Mouse (Mus musculus): ENCODE measurements around the gene Mctp2. TPM values are rescaled to one million over a fixed set of nuclear protein-coding genes. Genes with fewer than 3 reads are reported as not detected.

Mctp2 gene
- polyA plus RNA-seq, 1 experiment = 3.7 TPM

- 88% methylated on average over 4 of the region's 4 CpGs for WGBS
- no peak for DNase-seq
- Histone ChIP-seq H3K27ac (ENCODE audit: control insufficient read depth, insufficient read depth, low read length) (no peak overlapping the region), H3K27me3 (ENCODE audit: control insufficient read depth, insufficient read depth, low read length) (no peaks in the 10 kb centered on the region), H3K36me3 (ENCODE audit: control insufficient read depth, insufficient read depth, low read length) (no peaks in the 10 kb centered on the region), H3K4me3 (ENCODE audit: control insufficient read depth, insufficient read depth, low read length) (no peak overlapping the region), H3K4me1 (replicated peaks; ENCODE audit: control insufficient read depth, insufficient read depth, low read length) (peaks cover 8% of the 10 kb centered on the region)
- no peak for TF ChIP-seq CTCF (IDR thresholded peaks at IDR 0.05; ENCODE audit: borderline replicate concordance, control insufficient read depth, extremely low read depth, insufficient read depth, low read length, poor library complexity)
- TF ChIP-seq POLR2A (IDR thresholded peaks at IDR 0.05; ENCODE audit: control insufficient read depth, extremely low read depth, insufficient read depth, low read length, poor library complexity) = no peak
Observed at GRCm38 (mm10) chr7:72301667-72302066, 4.7 kb downstream of the Mctp2 start.

- Histone ChIP-seq H3K27me3 (ENCODE audit: control insufficient read depth, insufficient read depth, low read length) (no peaks in the 10 kb centered on the region), H3K4me1 (replicated peaks; ENCODE audit: control insufficient read depth, insufficient read depth, low read length) (peaks cover 3% of the 10 kb centered on the region; the same call in 1 of the 2 replicates), H3K36me3 (ENCODE audit: control insufficient read depth, insufficient read depth, low read length) (no peaks in the 10 kb centered on the region), H3K4me3 (ENCODE audit: control insufficient read depth, insufficient read depth, low read length) (no peak overlapping the region), H3K27ac (ENCODE audit: control insufficient read depth, insufficient read depth, low read length) (no peak overlapping the region)
- no peak for DNase-seq
- TF ChIP-seq CTCF (IDR thresholded peaks at IDR 0.05; ENCODE audit: borderline replicate concordance, control insufficient read depth, extremely low read depth, insufficient read depth, low read length, poor library complexity) (no peak), POLR2A (IDR thresholded peaks at IDR 0.05; ENCODE audit: control insufficient read depth, extremely low read depth, insufficient read depth, low read length, poor library complexity) (no peak)
- WGBS = 24% methylated on average over 6 of the region's 6 CpGs
Observed at GRCm38 (mm10) chr7:72299726-72300125, 6.7 kb downstream of the Mctp2 start.

GRCm38 (mm10) chr7:72297013-72297412, 9.4 kb downstream of the Mctp2 start:
- Histone ChIP-seq H3K27ac (ENCODE audit: control insufficient read depth, insufficient read depth, low read length) (no peak overlapping the region), H3K4me1 (replicated peaks; ENCODE audit: control insufficient read depth, insufficient read depth, low read length) (peaks cover 5% of the 10 kb centered on the region; the same call in 1 of the 2 replicates), H3K36me3 (ENCODE audit: control insufficient read depth, insufficient read depth, low read length) (no peaks in the 10 kb centered on the region), H3K27me3 (ENCODE audit: control insufficient read depth, insufficient read depth, low read length) (no peaks in the 10 kb centered on the region), H3K4me3 (ENCODE audit: control insufficient read depth, insufficient read depth, low read length) (no peak overlapping the region)
- WGBS = 70% methylated on average over 5 of the region's 5 CpGs
- no peak for DNase-seq
- no peak for TF ChIP-seq POLR2A (IDR thresholded peaks at IDR 0.05; ENCODE audit: control insufficient read depth, extremely low read depth, insufficient read depth, low read length, poor library complexity)
- TF ChIP-seq CTCF (IDR thresholded peaks at IDR 0.05; ENCODE audit: borderline replicate concordance, control insufficient read depth, extremely low read depth, insufficient read depth, low read length, poor library complexity) = no peak

- no peak for DNase-seq
- TF ChIP-seq POLR2A (IDR thresholded peaks at IDR 0.05; ENCODE audit: control insufficient read depth, extremely low read depth, insufficient read depth, low read length, poor library complexity) (no peak), CTCF (IDR thresholded peaks at IDR 0.05; ENCODE audit: borderline replicate concordance, control insufficient read depth, extremely low read depth, insufficient read depth, low read length, poor library complexity) (no peak)
- 91% methylated on average over 2 of the region's 2 CpGs for WGBS
- Histone ChIP-seq H3K4me1 (replicated peaks; ENCODE audit: control insufficient read depth, insufficient read depth, low read length) (peaks cover 5% of the 10 kb centered on the region; the same call in 1 of the 2 replicates), H3K4me3 (ENCODE audit: control insufficient read depth, insufficient read depth, low read length) (no peak overlapping the region), H3K36me3 (ENCODE audit: control insufficient read depth, insufficient read depth, low read length) (no peaks in the 10 kb centered on the region), H3K27ac (ENCODE audit: control insufficient read depth, insufficient read depth, low read length) (no peak overlapping the region), H3K27me3 (ENCODE audit: control insufficient read depth, insufficient read depth, low read length) (no peaks in the 10 kb centered on the region)
Observed at GRCm38 (mm10) chr7:72296171-72296570, 10.2 kb downstream of the Mctp2 start.

- 83% methylated on average over 2 of the region's 2 CpGs for WGBS
- H3K4me3 ChIP-seq (ENCODE audit: control insufficient read depth, insufficient read depth, low read length) = no peak overlapping the region
- no peaks in the 10 kb centered on the region for H3K27me3 ChIP-seq (ENCODE audit: control insufficient read depth, insufficient read depth, low read length)
- no peaks in the 10 kb centered on the region for H3K36me3 ChIP-seq (ENCODE audit: control insufficient read depth, insufficient read depth, low read length)
- peaks cover 5% of the 10 kb centered on the region; the same call in 1 of the 2 replicates for H3K4me1 ChIP-seq (replicated peaks; ENCODE audit: control insufficient read depth, insufficient read depth, low read length)
- TF ChIP-seq POLR2A (IDR thresholded peaks at IDR 0.05; ENCODE audit: control insufficient read depth, extremely low read depth, insufficient read depth, low read length, poor library complexity) (no peak), CTCF (IDR thresholded peaks at IDR 0.05; ENCODE audit: borderline replicate concordance, control insufficient read depth, extremely low read depth, insufficient read depth, low read length, poor library complexity) (no peak)
- DNase-seq = no peak
- no peak overlapping the region for H3K27ac ChIP-seq (ENCODE audit: control insufficient read depth, insufficient read depth, low read length)
Observed at GRCm38 (mm10) chr7:72294886-72295285, 11.5 kb downstream of the Mctp2 start.

- Histone ChIP-seq H3K36me3 (ENCODE audit: control insufficient read depth, insufficient read depth, low read length) (no peaks in the 10 kb centered on the region), H3K4me3 (ENCODE audit: control insufficient read depth, insufficient read depth, low read length) (no peak overlapping the region), H3K4me1 (replicated peaks; ENCODE audit: control insufficient read depth, insufficient read depth, low read length) (0 out of 2 replicates have a peak, but pooled peaks cover 3% of the 10 kb centered on the region), H3K27ac (ENCODE audit: control insufficient read depth, insufficient read depth, low read length) (no peak overlapping the region), H3K27me3 (ENCODE audit: control insufficient read depth, insufficient read depth, low read length) (no peaks in the 10 kb centered on the region)
- no peak for DNase-seq
- WGBS = 91% methylated on average over 4 of the region's 4 CpGs
- no peak for TF ChIP-seq CTCF (IDR thresholded peaks at IDR 0.05; ENCODE audit: borderline replicate concordance, control insufficient read depth, extremely low read depth, insufficient read depth, low read length, poor library complexity)
- no peak for TF ChIP-seq POLR2A (IDR thresholded peaks at IDR 0.05; ENCODE audit: control insufficient read depth, extremely low read depth, insufficient read depth, low read length, poor library complexity)
Observed at GRCm38 (mm10) chr7:72293784-72294538, 12.4 kb downstream of the Mctp2 start.
